Mouse (Mus musculus): Measurements from ENCODE around the gene Chn1. TPM values are rescaled to one million over a fixed set of nuclear protein-coding genes. Genes with fewer than 3 reads are reported as not detected.

Chn1 gene
- total and polyA plus RNA-seq, 3 experiments: 4.2 to 17.0 (median 9.9) TPM

GRCm38 (mm10) chr2:73776936-73777335, 1.8 kb upstream of the Chn1 start:
- Histone ChIP-seq H3K4me3 (replicated peaks in 1 of 3; ENCODE audit: low read depth in 2 of 3, low read length in 2 of 3, poor library complexity in 1 of 3) (no peak overlapping the region), H3K4me2 (ENCODE audit: insufficient read depth, low read depth, poor library complexity, severe bottlenecking) (no peak overlapping the region), H3K27me3 (replicated peaks) (peaks cover 44% of the 10 kb centered on the region), H3K79me2 (replicated peaks; ENCODE audit: control insufficient read depth, extremely low read depth, insufficient read depth, poor library complexity, severe bottlenecking) (no peaks in the 10 kb centered on the region), H3K9me3 (replicated peaks; ENCODE audit: low read length) (no peaks in the 10 kb centered on the region), H3K36me3 (replicated peaks in 1 of 2; ENCODE audit: control insufficient read depth in 1 of 2, insufficient read depth in 1 of 2, low read length in 1 of 2) (no peaks in the 10 kb centered on the region), H3K4me1 (ENCODE audit: control insufficient read depth in 1 of 2, insufficient read depth in 2 of 2) (no peaks in the 10 kb centered on the region; a peak in 1 of 4 replicates), H3K27ac (ENCODE audit: insufficient read depth, low read depth) (no peak overlapping the region), H3K9ac (ENCODE audit: insufficient read depth, low read depth) (no peak overlapping the region)
- in situ Hi-C loops (cut with MboI; ENCODE audit: low pct_ligation_motif_present, low pct_unique_long_range_greater_than_20kb, low sequenced_read_pairs): no loop called here
- no peak for DNase-seq (ENCODE audit: extremely low read depth)
- TF ChIP-seq KAT2A (IDR thresholded peaks at IDR 0.05; ENCODE audit: insufficient replicate concordance, low read length) (no peak), IRF4 (IDR thresholded peaks at IDR 0.05; ENCODE audit: low read depth, low read length) (no peak), TCF12 (IDR thresholded peaks at IDR 0.05; ENCODE audit: low read depth, low read length) (no peak), SIN3A (IDR thresholded peaks at IDR 0.05; ENCODE audit: low read length) (no peak)
- dilution Hi-C loops (cut with MboI; ENCODE audit: extremely low pct_ligation_motif_present, extremely low pct_unique_long_range_greater_than_20kb, low sequenced_read_pairs): no loop called here

- Histone ChIP-seq H3K9ac (ENCODE audit: insufficient read depth, low read depth) (peak overlapping the region; percentile 15; the same call in 1 of the 2 replicates), H3K79me2 (replicated peaks; ENCODE audit: control insufficient read depth, extremely low read depth, insufficient read depth, poor library complexity, severe bottlenecking) (no peaks in the 10 kb centered on the region), H3K27me3 (replicated peaks) (peaks cover 44% of the 10 kb centered on the region), H3K9me3 (replicated peaks; ENCODE audit: low read length) (no peaks in the 10 kb centered on the region), H3K36me3 (replicated peaks in 1 of 2; ENCODE audit: control insufficient read depth in 1 of 2, insufficient read depth in 1 of 2, low read length in 1 of 2) (no peaks in the 10 kb centered on the region), H3K27ac (ENCODE audit: insufficient read depth, low read depth) (no peak overlapping the region), H3K4me1 (ENCODE audit: control insufficient read depth in 1 of 2, insufficient read depth in 2 of 2) (no peaks in the 10 kb centered on the region; a peak in 1 of 4 replicates), H3K4me3 (replicated peaks in 1 of 3; ENCODE audit: low read depth in 2 of 3, low read length in 2 of 3, poor library complexity in 1 of 3) (peak overlapping the region; percentile 48 to 77 (median 71)), H3K4me2 (ENCODE audit: insufficient read depth, low read depth, poor library complexity, severe bottlenecking) (peak overlapping the region; percentile 80)
- in situ Hi-C loops (cut with MboI; ENCODE audit: low pct_ligation_motif_present, low pct_unique_long_range_greater_than_20kb, low sequenced_read_pairs) (no loop called here), dilution Hi-C loops (cut with MboI; ENCODE audit: extremely low pct_ligation_motif_present, extremely low pct_unique_long_range_greater_than_20kb, low sequenced_read_pairs) (no loop called here)
- no peak for DNase-seq (ENCODE audit: extremely low read depth)
- TF ChIP-seq ZNF384 (IDR thresholded peaks at IDR 0.05; ENCODE audit: low read depth, low read length): peak; percentile 77
- TF ChIP-seq CTCF (conservative IDR thresholded peaks at IDR 0.05 in 1 of 2, IDR thresholded peaks at IDR 0.05 in 1 of 2; ENCODE audit: low read depth in 2 of 2, low read length in 2 of 2): no peak
Observed at GRCm38 (mm10) chr2:73775683-73776310, 651 bp upstream of the Chn1 start.

GRCm38 (mm10) chr2:73772945-73773344, 2.2 kb downstream of the Chn1 start:
- in situ Hi-C loops (cut with MboI; ENCODE audit: low pct_ligation_motif_present, low pct_unique_long_range_greater_than_20kb, low sequenced_read_pairs) (no loop called here), dilution Hi-C loops (cut with MboI; ENCODE audit: extremely low pct_ligation_motif_present, extremely low pct_unique_long_range_greater_than_20kb, low sequenced_read_pairs) (no loop called here)
- Histone ChIP-seq H3K79me2 (replicated peaks; ENCODE audit: control insufficient read depth, extremely low read depth, insufficient read depth, poor library complexity, severe bottlenecking) (no peaks in the 10 kb centered on the region), H3K4me3 (replicated peaks in 1 of 3; ENCODE audit: low read depth in 2 of 3, low read length in 2 of 3, poor library complexity in 1 of 3) (no peak overlapping the region), H3K27ac (ENCODE audit: insufficient read depth, low read depth) (no peak overlapping the region), H3K9ac (ENCODE audit: insufficient read depth, low read depth) (no peak overlapping the region), H3K36me3 (replicated peaks in 1 of 2; ENCODE audit: control insufficient read depth in 1 of 2, insufficient read depth in 1 of 2, low read length in 1 of 2) (no peaks in the 10 kb centered on the region), H3K4me1 (ENCODE audit: control insufficient read depth in 1 of 2, insufficient read depth in 2 of 2) (no peaks in the 10 kb centered on the region; a peak in 1 of 4 replicates), H3K9me3 (replicated peaks; ENCODE audit: low read length) (no peaks in the 10 kb centered on the region), H3K4me2 (ENCODE audit: insufficient read depth, low read depth, poor library complexity, severe bottlenecking) (no peak overlapping the region), H3K27me3 (replicated peaks) (peaks cover 38% of the 10 kb centered on the region)
- no peak for DNase-seq (ENCODE audit: extremely low read depth)
- TF ChIP-seq RAD21 (IDR thresholded peaks at IDR 0.05; ENCODE audit: low read depth, low read length) (no peak), E2F4 (IDR thresholded peaks at IDR 0.05; ENCODE audit: insufficient replicate concordance, low read depth, low read length) (no peak), ZKSCAN1 (IDR thresholded peaks at IDR 0.05; ENCODE audit: borderline replicate concordance, low read depth, low read length) (no peak), ETS1 (conservative IDR thresholded peaks at IDR 0.05; ENCODE audit: low read depth, low read length) (no peak), SMC3 (IDR thresholded peaks at IDR 0.05; ENCODE audit: low read depth, low read length) (no peak), MEF2A (IDR thresholded peaks at IDR 0.05; ENCODE audit: borderline replicate concordance, low read depth, low read length) (no peak), JUND (conservative IDR thresholded peaks at IDR 0.05; ENCODE audit: low read depth, low read length) (no peak)
